Mouse (Mus musculus) lung, embryonic 14.5 days (tissue): ENCODE measurements at regions not wholly inside any gene's neighbourhood (a gene's known extent, or its start where the extent isn't known, plus 50 kb on each side); places are given as distances from the start of the nearest gene placed in this dataset.

ENCODE experiments used
- ATAC-seq: fragments of 200-750 bp; cut with Nextera tagmentation; 2 replicates; pipeline ENCODE4 v1.8.0; 2017; ENCODE audit warnings: mild to moderate bottlenecking, moderate TSS enrichment, moderate library complexity; ENCODE audit not compliant: insufficient read depth
- DNase-seq: peaks from one replicate; pipeline ENCODE4 v3.0.0-alpha.2; 2015
- H3K27ac ChIP-seq: fragments of 300-500 bp; sonication (generic); 2 replicates; pipeline ENCODE4 v1.5.1; 2014; ENCODE audit warnings: low read depth, mild to moderate bottlenecking, moderate library complexity
- H3K27me3 ChIP-seq: fragments of 300-500 bp; sonication (generic); 2 replicates; pipeline ENCODE4 v1.6.1; 2014; ENCODE audit warnings: low read length, control low read depth; ENCODE audit not compliant: insufficient read depth
- H3K36me3 ChIP-seq: fragments of 300-500 bp; sonication (generic); 2 replicates; pipeline ENCODE4 v1.6.1; 2014; ENCODE audit warnings: control low read depth; ENCODE audit not compliant: insufficient read depth
- H3K4me1 ChIP-seq: fragments of 300-500 bp; sonication (generic); 2 replicates; pipeline ENCODE4 v1.6.1; 2014; ENCODE audit warnings: antibody characterized with exemption, control low read depth; ENCODE audit not compliant: insufficient read depth
- H3K4me2 ChIP-seq: fragments of 300-500 bp; sonication (generic); 2 replicates; pipeline ENCODE4 v1.6.1; 2014; ENCODE audit warnings: mild to moderate bottlenecking
- H3K4me3 ChIP-seq: fragments of 300-500 bp; sonication (generic); 2 replicates; pipeline ENCODE4 v1.5.1; 2014; ENCODE audit warnings: low read depth, low read length
- H3K9ac ChIP-seq: fragments of 300-500 bp; sonication (generic); 2 replicates; pipeline ENCODE4 v1.6.1; 2014
- H3K9me3 ChIP-seq: fragments of 300-500 bp; sonication (generic); 2 replicates; pipeline ENCODE4 v1.6.1; 2016; ENCODE audit warnings: low read depth, low read length, control low read depth
- CTCF ChIP-seq: IDR thresholded peaks from 2 replicates; pipeline ENCODE4 v1.5.1; 2016; ENCODE audit warnings: antibody characterized with exemption, low read depth
- WGBS: fragments of 180-500 bp; shearing (Covaris S2); extraction: QIAGEN DNeasy Blood & Tissue Kit; methylation state at CpG from one replicate; pipeline ENCODE4 v1.1.7; 2014; 5-methylcytosine and 5-hydroxymethylcytosine counted together

DNA sequence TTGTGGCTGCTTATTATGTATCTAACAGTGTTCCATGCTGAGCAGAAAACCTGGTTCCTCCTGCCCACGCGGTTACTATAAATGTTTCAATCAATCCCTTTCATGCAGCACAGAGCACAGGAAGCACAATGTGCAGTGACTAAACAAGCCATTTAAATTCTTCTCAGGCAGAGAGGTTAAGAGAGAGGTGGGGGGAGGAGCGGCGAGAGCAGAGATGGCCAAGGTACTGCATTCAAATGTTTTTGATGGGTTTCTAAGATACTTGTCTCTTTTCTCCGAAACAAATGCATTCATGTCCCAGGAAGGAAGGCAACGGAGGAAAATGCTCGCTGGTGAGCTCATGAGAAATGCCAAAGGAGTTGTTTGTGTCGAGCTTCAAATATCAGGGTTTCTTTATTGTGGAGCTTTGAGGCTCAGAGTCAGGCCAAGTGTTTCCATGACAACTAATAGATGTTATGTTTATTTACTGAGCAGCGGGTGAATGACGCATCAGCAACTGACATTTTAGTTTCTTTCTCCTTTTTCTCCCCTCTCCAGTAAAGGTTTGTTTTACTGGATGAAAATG lies 122.8 kb upstream of the Npvf start:
- peaks cover 5% of the 10 kb centered on the region; the same call in 1 of the 2 replicates for H3K4me1 ChIP-seq
- H3K9me3 ChIP-seq: no peaks in the 10 kb centered on the region
- DNase-seq (peak; percentile 70), ATAC-seq (peak; percentile 58)
- H3K4me2 ChIP-seq: peak overlapping the region; percentile 40
- no peak for TF ChIP-seq CTCF
- no peak overlapping the region for H3K27ac ChIP-seq
- 8% methylated on average over 10 of the region's 10 CpGs for WGBS
- no peak overlapping the region for H3K9ac ChIP-seq
- no peak overlapping the region for H3K4me3 ChIP-seq
- H3K27me3 ChIP-seq: no peaks in the 10 kb centered on the region
- no peaks in the 10 kb centered on the region for H3K36me3 ChIP-seq

GRCm38 (mm10) chr6:50777827-50778226 lies 123.6 kb upstream of the Npvf start:
- H3K4me3 ChIP-seq: no peak overlapping the region
- peaks cover 5% of the 10 kb centered on the region; the same call in 1 of the 2 replicates for H3K4me1 ChIP-seq
- no peak overlapping the region for H3K27ac ChIP-seq
- no peak overlapping the region for H3K9ac ChIP-seq
- no peaks in the 10 kb centered on the region for H3K36me3 ChIP-seq
- no peak overlapping the region for H3K4me2 ChIP-seq
- no peak for TF ChIP-seq CTCF
- DNase-seq (no peak), ATAC-seq (no peak)
- no peaks in the 10 kb centered on the region for H3K27me3 ChIP-seq
- 70% methylated on average over 4 of the region's 4 CpGs for WGBS
- H3K9me3 ChIP-seq: no peaks in the 10 kb centered on the region

- H3K9me3 ChIP-seq: no peaks in the 10 kb centered on the region
- no peak for TF ChIP-seq CTCF
- H3K27me3 ChIP-seq: no peaks in the 10 kb centered on the region
- no peak overlapping the region for H3K27ac ChIP-seq
- no peak overlapping the region for H3K4me3 ChIP-seq
- WGBS: 77% methylated on average over 3 of the region's 3 CpGs
- no peak for ATAC-seq
- DNase-seq: no peak
- H3K36me3 ChIP-seq: no peaks in the 10 kb centered on the region
- peaks cover 5% of the 10 kb centered on the region; the same call in 1 of the 2 replicates for H3K4me1 ChIP-seq
- H3K4me2 ChIP-seq: no peak overlapping the region
- H3K9ac ChIP-seq: no peak overlapping the region
Observed at GRCm38 (mm10) chr6:50780677-50781076, 126.4 kb upstream of the Npvf start.

GRCm38 (mm10) chr6:50781271-50781670 lies 127.0 kb upstream of the Npvf start:
- H3K36me3 ChIP-seq: no peaks in the 10 kb centered on the region
- no peak for TF ChIP-seq CTCF
- peaks cover 5% of the 10 kb centered on the region; the same call in 1 of the 2 replicates for H3K4me1 ChIP-seq
- H3K27ac ChIP-seq: no peak overlapping the region
- H3K27me3 ChIP-seq: no peaks in the 10 kb centered on the region
- no peaks in the 10 kb centered on the region for H3K9me3 ChIP-seq
- no peak overlapping the region for H3K4me3 ChIP-seq
- no peak for ATAC-seq
- no peak for DNase-seq
- H3K4me2 ChIP-seq: no peak overlapping the region
- WGBS: 85% methylated on average over 10 of the region's 10 CpGs
- no peak overlapping the region for H3K9ac ChIP-seq

DNA sequence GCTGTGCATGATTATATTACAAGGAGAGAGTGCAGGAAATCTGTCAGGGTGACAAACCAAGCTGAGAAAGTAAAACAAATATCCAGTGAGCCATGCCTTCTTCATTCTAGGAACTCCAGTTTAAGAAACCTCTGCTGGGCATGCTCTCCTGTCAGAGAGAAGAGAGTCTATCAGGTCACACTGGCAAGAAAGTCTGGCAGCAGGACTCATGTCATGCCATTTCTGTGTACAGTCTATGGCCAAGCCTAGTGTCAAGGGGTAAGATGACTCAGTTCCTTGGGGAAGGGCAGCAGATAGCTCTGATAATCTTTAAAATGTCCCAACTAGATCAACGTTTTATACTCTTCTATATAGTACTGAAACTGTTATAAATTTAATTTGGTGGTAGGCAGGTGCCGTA lies 128.0 kb upstream of the Npvf start:
- Histone ChIP-seq H3K27me3 (no peaks in the 10 kb centered on the region), H3K9ac (no peak overlapping the region), H3K27ac (no peak overlapping the region), H3K4me1 (no peaks in the 10 kb centered on the region), H3K4me2 (no peak overlapping the region), H3K4me3 (no peak overlapping the region), H3K9me3 (no peaks in the 10 kb centered on the region), H3K36me3 (no peaks in the 10 kb centered on the region)
- no peak for TF ChIP-seq CTCF
- no peak for DNase-seq
- 81% methylated on average over 2 of the region's 2 CpGs for WGBS
- ATAC-seq: no peak

DNA sequence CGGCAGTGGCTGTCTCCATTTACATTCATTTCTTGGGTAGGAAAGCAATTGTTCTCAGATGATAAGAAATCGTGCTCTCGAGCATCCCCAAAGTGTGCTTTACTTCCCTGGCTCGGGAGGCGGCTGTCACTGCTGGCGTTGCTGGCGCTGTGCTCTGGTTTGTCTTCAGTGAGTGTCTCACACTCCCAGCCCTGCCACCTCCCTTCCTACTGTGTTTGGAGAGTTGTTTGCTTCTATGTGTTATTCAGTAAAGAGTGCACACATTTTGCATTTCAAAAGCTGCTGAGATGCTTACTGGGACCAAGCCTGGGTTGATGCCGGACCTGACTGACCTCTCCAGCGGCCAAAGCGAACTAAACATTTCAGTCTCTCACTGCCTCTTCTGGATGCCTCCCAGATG lies 129.3 kb upstream of the Npvf start:
- DNase-seq: no peak
- H3K9ac ChIP-seq: no peak overlapping the region
- H3K9me3 ChIP-seq: no peaks in the 10 kb centered on the region
- H3K4me2 ChIP-seq: no peak overlapping the region
- WGBS: 64% methylated on average over 10 of the region's 10 CpGs
- H3K27me3 ChIP-seq: no peaks in the 10 kb centered on the region
- no peak for ATAC-seq
- no peak overlapping the region for H3K4me3 ChIP-seq
- no peaks in the 10 kb centered on the region for H3K36me3 ChIP-seq
- no peak overlapping the region for H3K27ac ChIP-seq
- no peak for TF ChIP-seq CTCF
- H3K4me1 ChIP-seq: no peaks in the 10 kb centered on the region

GRCm38 (mm10) chr6:50784381-50784780 lies 130.1 kb upstream of the Npvf start:
- no peak for ATAC-seq
- H3K4me3 ChIP-seq: no peak overlapping the region
- H3K9me3 ChIP-seq: no peaks in the 10 kb centered on the region
- 88% methylated on average over 6 of the region's 6 CpGs for WGBS
- no peak for DNase-seq
- no peak overlapping the region for H3K27ac ChIP-seq
- no peak for TF ChIP-seq CTCF
- no peak overlapping the region for H3K4me2 ChIP-seq
- H3K4me1 ChIP-seq: no peaks in the 10 kb centered on the region
- no peaks in the 10 kb centered on the region for H3K27me3 ChIP-seq
- H3K36me3 ChIP-seq: no peaks in the 10 kb centered on the region
- H3K9ac ChIP-seq: no peak overlapping the region

- H3K27me3 ChIP-seq: no peaks in the 10 kb centered on the region
- H3K9ac ChIP-seq: no peak overlapping the region
- no peak overlapping the region for H3K27ac ChIP-seq
- 88% methylated on average over 8 of the region's 8 CpGs for WGBS
- no peak for TF ChIP-seq CTCF
- H3K4me3 ChIP-seq: no peak overlapping the region
- DNase-seq (no peak), ATAC-seq (no peak)
- H3K4me1 ChIP-seq: no peaks in the 10 kb centered on the region
- H3K36me3 ChIP-seq: no peaks in the 10 kb centered on the region
- no peaks in the 10 kb centered on the region for H3K9me3 ChIP-seq
- no peak overlapping the region for H3K4me2 ChIP-seq
Observed at GRCm38 (mm10) chr6:50787666-50788065, 133.4 kb upstream of the Npvf start.
